Comparison of ENCODE assay signal across 10 mouse cellular contexts in genomic region chr9:13681147-13681546, GRCm38 (mm10).
DNase-seq lines count a peak whose midpoint lies in the region; ATAC-seq and TF ChIP-seq lines count a peak whose summit lies in the region.
"Had no signal": no experiment of that assay in that cellular context is flagged by ENCODE, and none has a peak within 500 bp of the region (broad histone marks: within the 10 kb centered on the region; RNA-seq: fewer than 3 reads in every experiment).

No protein-coding gene starts in this region.

- H3K9me3 ChIP-seq in embryonic facial prominence, embryonic 12.5 days, result no peaks in the 10 kb centered on the region
- H3K9me3 ChIP-seq in hindbrain, embryonic 11.5 days (ENCODE audit: control insufficient read depth, low read length), result no peaks in the 10 kb centered on the region
- H3K9me3 ChIP-seq in midbrain, embryonic 15.5 days, result no peaks in the 10 kb centered on the region

- no peak overlapping the region for H3K9ac ChIP-seq in embryonic facial prominence, embryonic 12.5 days
- H3K9ac ChIP-seq in hindbrain, embryonic 11.5 days (ENCODE audit: low read depth, low read length), result no peak overlapping the region
- H3K9ac ChIP-seq in midbrain, embryonic 15.5 days, result no peak overlapping the region

- WGBS in kidney, adult 2 months, result 71% methylated on average over 8 of the region's 8 CpGs
- 71% methylated on average over 8 of the region's 8 CpGs for WGBS in embryonic facial prominence, embryonic 12.5 days
- WGBS in hindbrain, embryonic 11.5 days, result 84% methylated on average over 8 of the region's 8 CpGs
- WGBS in midbrain, embryonic 15.5 days, result 86% methylated on average over 8 of the region's 8 CpGs

- 0 out of 2 replicates have a peak overlapping the region, but pooled peaks have one; percentile 2 for H3K27ac ChIP-seq in kidney, adult 2 months (ENCODE audit: insufficient read depth, low read depth, low read length)
- H3K27ac ChIP-seq in embryonic facial prominence, embryonic 12.5 days, result peak overlapping the region; percentile 65; the same call in 1 of the 2 replicates
- H3K27ac ChIP-seq in hindbrain, embryonic 11.5 days (ENCODE audit: low read depth, low read length), result peak overlapping the region; percentile 33; the same call in 1 of the 2 replicates
- peak overlapping the region; percentile 22 for H3K27ac ChIP-seq in midbrain, embryonic 15.5 days

- no peak for TF ChIP-seq CTCF in kidney, adult 2 months (conservative IDR thresholded peaks at IDR 0.05; ENCODE audit: insufficient read depth, insufficient read length, low read depth, low read length)

- H3K4me1 ChIP-seq in kidney, adult 2 months (ENCODE audit: control insufficient read depth, insufficient read depth, low read length), result peaks cover 6% of the 10 kb centered on the region
- H3K4me1 ChIP-seq in embryonic facial prominence, embryonic 12.5 days, result peaks cover 10% of the 10 kb centered on the region; the same call in 1 of the 2 replicates
- H3K4me1 ChIP-seq in hindbrain, embryonic 11.5 days (replicated peaks; ENCODE audit: control insufficient read depth, insufficient read depth, low read length), result no peaks in the 10 kb centered on the region
- H3K4me1 ChIP-seq in midbrain, embryonic 15.5 days, result peaks cover 9% of the 10 kb centered on the region; the same call in 1 of the 2 replicates

- no peak for DNase-seq in kidney, adult 2 months
- no peak for DNase-seq in kidney, adult 9 months
- no peak for DNase-seq in hindbrain, embryonic 11.5 days (ENCODE audit: low spot score)
- DNase-seq in layer of hippocampus, adult 9-11 months, result no peak
- no peak for DNase-seq in layer of hippocampus, postnatal 10 days (ENCODE audit: low spot score in 2 of 2)
- no peak for DNase-seq in cerebellum, adult 18-20 months
- DNase-seq: thymus, postnatal 36 days had no signal

- no peaks in the 10 kb centered on the region for H3K27me3 ChIP-seq in kidney, adult 2 months (replicated peaks; ENCODE audit: control insufficient read depth, insufficient read depth, low read length)
- H3K27me3 ChIP-seq in embryonic facial prominence, embryonic 12.5 days, result no peaks in the 10 kb centered on the region
- no peaks in the 10 kb centered on the region for H3K27me3 ChIP-seq in hindbrain, embryonic 11.5 days (ENCODE audit: control insufficient read depth, insufficient read depth, low read length)
- no peaks in the 10 kb centered on the region for H3K27me3 ChIP-seq in midbrain, embryonic 15.5 days (replicated peaks)

- no peak overlapping the region for H3K4me3 ChIP-seq in kidney, adult 2 months (ENCODE audit: insufficient read depth, low read depth, low read length)
- H3K4me3 ChIP-seq in embryonic facial prominence, embryonic 12.5 days, result no peak overlapping the region
- no peak overlapping the region for H3K4me3 ChIP-seq in hindbrain, embryonic 11.5 days (ENCODE audit: low read depth, low read length)
- no peak overlapping the region for H3K4me3 ChIP-seq in midbrain, embryonic 15.5 days

- peak overlapping the region; percentile 35 for H3K4me2 ChIP-seq in embryonic facial prominence, embryonic 12.5 days (replicated peaks)
- no peak overlapping the region for H3K4me2 ChIP-seq in hindbrain, embryonic 11.5 days (replicated peaks; ENCODE audit: low read depth, low read length)
- H3K4me2 ChIP-seq in midbrain, embryonic 15.5 days, result peak overlapping the region; percentile 32; the same call in 1 of the 2 replicates

- no peak for TF ChIP-seq POLR2A in kidney, adult 2 months (IDR thresholded peaks at IDR 0.05; ENCODE audit: low read depth, low read length)

- ATAC-seq in embryonic facial prominence, embryonic 12.5 days (ENCODE audit: insufficient number of reproducible peaks, insufficient read depth, low FRiP score, low TSS enrichment), result no peak
- ATAC-seq in hindbrain, embryonic 11.5 days (ENCODE audit: low FRiP score), result peak; percentile 28; the same call in 1 of the 2 replicates
- ATAC-seq in midbrain, embryonic 15.5 days (replicated peaks), result 0 out of 2 replicates have a peak, but pooled peaks have one; percentile 13
- ATAC-seq: inflammation-experienced regulatory T-cells, adult 6 months had no signal

- H3K36me3 ChIP-seq in kidney, adult 2 months (ENCODE audit: control insufficient read depth, insufficient read depth, low read length), result no peaks in the 10 kb centered on the region
- no peaks in the 10 kb centered on the region for H3K36me3 ChIP-seq in embryonic facial prominence, embryonic 12.5 days
- no peaks in the 10 kb centered on the region for H3K36me3 ChIP-seq in hindbrain, embryonic 11.5 days (ENCODE audit: control insufficient read depth, insufficient read depth, low read length)
- no peaks in the 10 kb centered on the region for H3K36me3 ChIP-seq in midbrain, embryonic 15.5 days (replicated peaks)

Comparison
In these comparisons a context has a peak if more than half of its experiments do, and no peak if none do; other contexts are left out.
1. H3K27ac ChIP-seq: peak in every context shown above with its lines; median percentile 65 in embryonic facial prominence, embryonic 12.5 days; 33 in hindbrain, embryonic 11.5 days; 22 in midbrain, embryonic 15.5 days; 2 in kidney, adult 2 months.